Mouse (Mus musculus): Measurements from ENCODE around the gene Smyd3. TPM values are rescaled to one million over a fixed set of nuclear protein-coding genes. Genes with fewer than 3 reads are reported as not detected.

Gene Smyd3
- polyA plus RNA-seq, 1 experiment from 2014 or later = 5.8 TPM

DNA sequence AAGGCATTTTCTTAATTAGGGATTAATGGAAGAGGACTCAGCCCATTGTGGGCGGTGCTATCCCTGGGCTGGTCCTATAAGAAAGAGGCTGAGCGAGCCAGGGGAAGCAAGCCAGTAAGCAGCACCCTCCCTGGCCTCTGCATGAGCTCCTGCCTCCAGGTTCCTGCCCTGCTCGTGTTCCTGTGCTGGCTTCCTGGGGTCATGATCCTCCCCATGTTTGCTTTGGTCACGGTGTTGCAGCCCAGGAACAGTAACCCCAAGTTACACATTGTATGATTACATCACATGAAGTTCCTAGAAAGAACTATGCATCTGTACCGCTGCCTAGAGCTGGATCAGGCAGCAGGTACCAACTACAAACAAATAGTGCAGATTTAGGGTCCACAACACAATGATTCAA lies 536.2 kb downstream of the Smyd3 start:
- Histone ChIP-seq H3K27ac (ENCODE audit: low read length) (no peak overlapping the region), H3K4me3 (ENCODE audit: low read depth, low read length) (no peak overlapping the region), H3K9ac (replicated peaks; ENCODE audit: low read depth) (no peak overlapping the region), H3K4me2 (replicated peaks; ENCODE audit: low read depth, low read length) (no peak overlapping the region), H3K9me3 (ENCODE audit: low read length) (no peaks in the 10 kb centered on the region), H3K27me3 (replicated peaks; ENCODE audit: insufficient read depth, low read length) (no peaks in the 10 kb centered on the region), H3K4me1 (ENCODE audit: insufficient read depth, low read depth, low read length) (no peaks in the 10 kb centered on the region), H3K36me3 (ENCODE audit: insufficient read depth, low read length) (no peaks in the 10 kb centered on the region)
- DNase-seq (ENCODE audit: low spot score) (no peak), ATAC-seq (no peak)
- WGBS = 73% methylated on average over 5 of the region's 5 CpGs
- no peak for TF ChIP-seq EP300 (IDR thresholded peaks at IDR 0.05)
- no peak for TF ChIP-seq CTCF (IDR thresholded peaks at IDR 0.05)

DNA sequence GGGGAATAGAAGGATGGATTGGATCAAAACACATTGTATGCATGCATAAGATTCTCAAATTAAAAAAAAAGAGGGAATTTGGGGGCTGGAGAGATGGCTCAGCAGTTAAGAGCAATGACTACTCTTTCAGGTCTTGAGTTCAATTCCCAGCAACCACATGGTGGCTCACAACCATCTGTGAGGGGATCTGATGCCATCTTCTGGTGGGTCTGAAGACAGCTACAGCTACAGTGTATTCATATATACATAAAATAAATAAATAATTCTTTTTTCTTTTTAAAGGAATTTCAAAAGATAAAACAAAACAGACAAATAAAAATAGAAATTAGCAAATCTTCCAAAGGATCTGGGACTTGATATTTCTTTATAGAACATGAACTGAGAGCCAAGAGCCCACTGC lies 537.7 kb downstream of the Smyd3 start:
- H3K4me1 ChIP-seq (ENCODE audit: insufficient read depth, low read depth, low read length) = no peaks in the 10 kb centered on the region
- no peaks in the 10 kb centered on the region for H3K9me3 ChIP-seq (ENCODE audit: low read length)
- H3K27ac ChIP-seq (ENCODE audit: low read length) = no peak overlapping the region
- no peak overlapping the region for H3K4me2 ChIP-seq (replicated peaks; ENCODE audit: low read depth, low read length)
- no peaks in the 10 kb centered on the region for H3K27me3 ChIP-seq (replicated peaks; ENCODE audit: insufficient read depth, low read length)
- ATAC-seq (no peak), DNase-seq (ENCODE audit: low spot score) (no peak)
- no peak overlapping the region for H3K9ac ChIP-seq (replicated peaks; ENCODE audit: low read depth)
- H3K36me3 ChIP-seq (ENCODE audit: insufficient read depth, low read length) = no peaks in the 10 kb centered on the region
- TF ChIP-seq CTCF (IDR thresholded peaks at IDR 0.05) (no peak; the same call in 1 of the 2 replicates), EP300 (IDR thresholded peaks at IDR 0.05) (no peak)
- no peak overlapping the region for H3K4me3 ChIP-seq (ENCODE audit: low read depth, low read length)

DNA sequence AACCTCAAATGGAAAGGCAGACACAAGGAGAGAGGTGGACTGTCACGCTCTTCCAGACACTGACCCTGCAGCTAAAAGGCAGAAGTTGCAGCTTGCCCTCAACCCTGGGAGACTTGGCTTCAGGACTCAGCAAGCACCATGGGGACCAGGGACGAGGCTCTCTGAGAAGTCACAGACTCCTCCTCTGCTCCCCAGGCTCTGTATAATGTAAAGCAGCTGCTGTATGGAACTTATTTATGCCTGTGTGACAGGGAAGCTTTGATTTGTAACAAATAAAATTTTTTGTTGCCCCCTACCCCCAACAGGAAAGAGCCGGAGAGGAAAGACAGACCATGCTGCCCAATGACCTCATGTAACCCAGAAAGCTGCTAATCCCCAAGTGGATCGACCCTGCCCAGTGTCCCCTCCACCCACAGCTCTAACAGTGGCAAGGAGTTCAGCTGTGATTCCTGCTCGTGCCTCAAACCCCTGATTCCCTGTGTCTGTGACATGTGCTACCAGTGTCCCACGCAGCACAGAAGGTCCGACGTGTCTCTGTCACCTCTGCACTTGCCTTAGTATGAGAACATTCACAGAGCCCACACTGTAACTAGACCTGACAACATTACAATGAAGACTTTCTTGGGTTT lies 539.1 kb downstream of the Smyd3 start:
- Histone ChIP-seq H3K4me3 (ENCODE audit: low read depth, low read length) (no peak overlapping the region), H3K4me1 (ENCODE audit: insufficient read depth, low read depth, low read length) (no peaks in the 10 kb centered on the region), H3K27ac (ENCODE audit: low read length) (no peak overlapping the region), H3K4me2 (replicated peaks; ENCODE audit: low read depth, low read length) (no peak overlapping the region), H3K36me3 (ENCODE audit: insufficient read depth, low read length) (no peaks in the 10 kb centered on the region), H3K9me3 (ENCODE audit: low read length) (no peaks in the 10 kb centered on the region), H3K27me3 (replicated peaks; ENCODE audit: insufficient read depth, low read length) (no peaks in the 10 kb centered on the region), H3K9ac (replicated peaks; ENCODE audit: low read depth) (no peak overlapping the region)
- 45% methylated on average over 8 of the region's 8 CpGs for WGBS
- peak; percentile 9 for DNase-seq (ENCODE audit: low spot score)
- TF ChIP-seq CTCF (IDR thresholded peaks at IDR 0.05) (no peak), EP300 (IDR thresholded peaks at IDR 0.05) (no peak)
- peak; percentile 62 for ATAC-seq

DNA sequence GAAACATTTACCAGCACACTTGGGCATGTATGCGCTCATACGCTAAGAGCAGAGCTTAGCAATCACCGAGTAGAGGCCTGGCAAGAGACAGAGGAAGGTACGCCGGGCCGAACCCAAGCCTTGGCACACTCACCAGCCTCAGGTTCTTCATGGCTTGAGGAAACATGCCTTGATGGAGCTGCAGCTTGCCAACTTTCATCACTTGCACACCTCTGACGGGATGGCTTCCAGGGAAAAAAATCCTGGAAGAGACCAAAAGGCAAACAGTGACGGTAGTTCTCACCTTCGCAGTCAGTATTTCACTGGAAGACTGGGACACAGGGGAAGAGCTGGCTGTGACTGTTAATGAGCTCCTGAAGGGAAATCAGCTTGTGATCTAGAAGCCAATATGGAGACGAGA lies 545.8 kb downstream of the Smyd3 start:
- ATAC-seq = no peak

DNA sequence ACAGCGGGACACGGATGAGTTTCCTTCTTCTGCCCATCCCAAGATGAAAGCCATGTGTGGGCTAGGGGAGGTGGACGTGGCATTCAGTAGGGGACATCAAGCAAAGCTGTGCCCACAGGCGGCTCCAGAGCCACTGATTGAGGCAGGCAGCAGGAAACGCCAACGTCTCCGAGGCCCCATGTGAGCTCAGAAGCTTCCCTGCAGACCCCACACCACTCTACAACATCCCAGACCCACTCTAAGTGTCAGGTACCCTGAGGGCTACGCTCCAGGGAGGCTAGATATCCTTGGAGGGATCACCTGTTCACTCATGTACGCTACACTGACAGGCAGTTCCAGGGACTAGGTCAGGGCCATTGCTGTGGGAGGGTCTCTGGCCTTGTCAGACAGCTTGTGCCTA lies 556.2 kb downstream of the Smyd3 start:
- no peak for ATAC-seq
- no peak overlapping the region for H3K9ac ChIP-seq (replicated peaks; ENCODE audit: low read depth)
- no peaks in the 10 kb centered on the region for H3K9me3 ChIP-seq (ENCODE audit: low read length)
- no peak overlapping the region for H3K4me2 ChIP-seq (replicated peaks; ENCODE audit: low read depth, low read length)
- TF ChIP-seq EP300 (IDR thresholded peaks at IDR 0.05) = no peak
- TF ChIP-seq CTCF (IDR thresholded peaks at IDR 0.05) = no peak
- DNase-seq (ENCODE audit: low spot score) = no peak
- H3K4me3 ChIP-seq (ENCODE audit: low read depth, low read length) = no peak overlapping the region
- WGBS = 91% methylated on average over 9 of the region's 9 CpGs
- no peaks in the 10 kb centered on the region for H3K4me1 ChIP-seq (ENCODE audit: insufficient read depth, low read depth, low read length)
- no peaks in the 10 kb centered on the region for H3K27me3 ChIP-seq (replicated peaks; ENCODE audit: insufficient read depth, low read length)
- no peaks in the 10 kb centered on the region for H3K36me3 ChIP-seq (ENCODE audit: insufficient read depth, low read length)
- no peak overlapping the region for H3K27ac ChIP-seq (ENCODE audit: low read length)

More for the DNA sequence above, 545.8 kb downstream of the Smyd3 start:
- DNase-seq (ENCODE audit: low spot score) = no peak
- no peak overlapping the region for H3K4me2 ChIP-seq (replicated peaks; ENCODE audit: low read depth, low read length)
- TF ChIP-seq EP300 (IDR thresholded peaks at IDR 0.05) (no peak), CTCF (IDR thresholded peaks at IDR 0.05) (no peak)
- no peak overlapping the region for H3K4me3 ChIP-seq (ENCODE audit: low read depth, low read length)
- no peaks in the 10 kb centered on the region for H3K27me3 ChIP-seq (replicated peaks; ENCODE audit: insufficient read depth, low read length)
- 86% methylated on average over 10 of the region's 10 CpGs for WGBS
- H3K4me1 ChIP-seq (ENCODE audit: insufficient read depth, low read depth, low read length) = no peaks in the 10 kb centered on the region
- H3K27ac ChIP-seq (ENCODE audit: low read length) = no peak overlapping the region
- H3K9ac ChIP-seq (replicated peaks; ENCODE audit: low read depth) = no peak overlapping the region
- H3K36me3 ChIP-seq (ENCODE audit: insufficient read depth, low read length) = no peaks in the 10 kb centered on the region
- H3K9me3 ChIP-seq (ENCODE audit: low read length) = no peaks in the 10 kb centered on the region

DNA sequence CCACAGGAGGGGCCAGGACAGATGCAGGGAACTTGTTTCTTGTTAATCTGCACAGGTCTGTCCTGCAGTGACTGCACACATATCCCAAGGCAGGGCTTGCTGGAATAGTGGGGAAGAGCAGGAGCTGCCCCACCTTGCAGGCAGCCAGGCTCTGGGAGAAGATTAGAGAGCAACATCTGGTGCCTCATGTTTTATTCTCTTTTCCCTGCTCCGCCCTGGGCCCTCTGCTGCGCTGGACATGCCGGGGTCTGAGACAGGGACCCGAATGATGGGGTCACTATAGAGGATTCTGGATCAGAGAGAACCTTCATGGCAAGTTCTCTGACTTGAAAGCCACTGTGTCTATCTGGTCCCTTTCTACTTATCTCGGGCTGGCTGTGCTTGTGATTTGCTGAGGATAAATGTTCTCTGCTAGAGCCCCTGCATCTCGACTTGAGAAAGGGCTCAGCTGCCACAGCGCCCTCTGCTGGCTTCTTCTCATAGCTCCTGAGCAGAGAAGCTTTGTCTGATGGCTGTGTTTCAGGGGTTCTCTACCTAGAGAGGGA lies 557.8 kb downstream of the Smyd3 start:
- no peaks in the 10 kb centered on the region for H3K9me3 ChIP-seq (ENCODE audit: low read length)
- ATAC-seq = no peak; the same call in 1 of the 2 replicates
- DNase-seq (ENCODE audit: low spot score) = peak; percentile 75
- no peak overlapping the region for H3K27ac ChIP-seq (ENCODE audit: low read length)
- TF ChIP-seq EP300 (IDR thresholded peaks at IDR 0.05) (no peak), CTCF (IDR thresholded peaks at IDR 0.05) (peak; percentile 86)
- WGBS = 52% methylated on average over 7 of the region's 7 CpGs
- H3K36me3 ChIP-seq (ENCODE audit: insufficient read depth, low read length) = no peaks in the 10 kb centered on the region
- H3K4me2 ChIP-seq (replicated peaks; ENCODE audit: low read depth, low read length) = no peak overlapping the region
- no peak overlapping the region for H3K9ac ChIP-seq (replicated peaks; ENCODE audit: low read depth)
- no peaks in the 10 kb centered on the region for H3K27me3 ChIP-seq (replicated peaks; ENCODE audit: insufficient read depth, low read length)
- H3K4me1 ChIP-seq (ENCODE audit: insufficient read depth, low read depth, low read length) = no peaks in the 10 kb centered on the region
- H3K4me3 ChIP-seq (ENCODE audit: low read depth, low read length) = no peak overlapping the region
